Mouse (Mus musculus) layer of hippocampus, adult 18-20 months (tissue): ENCODE measurements around the gene Dpm3. TPM values are rescaled to one million over a fixed set of nuclear protein-coding genes. Genes with fewer than 3 reads are reported as not detected.

Experiments used
- DNase-seq, 2 experiments: peaks; one replicate each; pipeline ENCODE4 v3.0.0; 2022; ENCODE audit warnings: low spot score in 2 of 2
- total RNA-seq, 2 experiments: library from RNA; stranded (reverse); gene quantifications; 2 replicates each; pipeline ENCODE4 v1.2.3; 2021

The Dpm3 gene
- total RNA-seq, 2 experiments from 2014 or later = 64.2 to 66.9 TPM

- DNase-seq = peak; percentile 79 to 90
These were observed 7.3 kb downstream of the Dpm3 start for GRCm38 (mm10) chr3:89266439-89266893.

- no peak for DNase-seq
These were observed 9.8 kb downstream of the Dpm3 start for GRCm38 (mm10) chr3:89268916-89269315.

GRCm38 (mm10) chr3:89270051-89270755 lies 11.0 kb downstream of the Dpm3 start, which contains the start of gene Slc50a1:
Gene Slc50a1, minus strand, starts transcription at chr3:89270570.
- DNase-seq = peak; percentile 84 to 88

DNA sequence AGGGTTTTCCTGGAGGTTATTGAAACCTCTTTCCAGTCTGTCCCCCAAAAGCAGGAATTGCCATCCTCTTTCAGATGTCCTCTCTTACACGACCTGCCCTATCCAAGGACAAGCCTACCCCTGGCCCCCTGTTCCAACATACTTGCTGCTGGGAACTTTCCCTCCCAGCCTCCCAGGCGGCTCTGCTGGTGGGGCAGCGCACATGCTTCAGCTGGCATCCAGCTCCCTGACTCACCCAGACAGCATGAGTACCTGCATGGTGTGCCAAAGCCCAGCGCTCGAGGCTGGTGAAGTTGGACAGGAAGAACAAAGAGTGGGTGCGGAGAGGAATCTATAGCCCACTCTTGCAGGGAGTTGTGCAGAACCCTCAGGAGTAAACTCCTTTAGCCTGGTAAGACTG lies 11.7 kb downstream of the Dpm3 start:
- DNase-seq = peak; percentile 72 to 78

DNA sequence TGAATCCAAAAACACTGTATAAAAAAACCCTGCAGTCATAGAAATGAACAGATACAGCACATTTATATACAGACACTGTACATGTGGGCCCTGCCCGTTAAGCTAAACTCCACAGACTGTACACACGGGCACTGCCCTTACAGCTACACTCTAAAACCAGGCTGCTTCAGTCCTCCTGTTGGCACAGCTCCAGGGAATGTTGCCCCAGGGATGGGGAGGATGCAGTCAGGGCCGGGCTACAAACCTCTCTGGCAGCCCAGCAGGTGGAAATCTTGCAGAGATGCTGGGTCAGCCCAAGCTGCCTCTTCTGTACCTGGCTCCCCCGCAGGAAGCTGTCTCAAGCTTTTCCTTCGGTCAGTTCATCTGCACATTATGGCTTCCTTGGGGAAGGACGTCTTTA lies 12.6 kb downstream of the Dpm3 start:
- no peak for DNase-seq

GRCm38 (mm10) chr3:89276061-89276460 lies 16.9 kb downstream of the Dpm3 start:
- DNase-seq = no peak

DNA sequence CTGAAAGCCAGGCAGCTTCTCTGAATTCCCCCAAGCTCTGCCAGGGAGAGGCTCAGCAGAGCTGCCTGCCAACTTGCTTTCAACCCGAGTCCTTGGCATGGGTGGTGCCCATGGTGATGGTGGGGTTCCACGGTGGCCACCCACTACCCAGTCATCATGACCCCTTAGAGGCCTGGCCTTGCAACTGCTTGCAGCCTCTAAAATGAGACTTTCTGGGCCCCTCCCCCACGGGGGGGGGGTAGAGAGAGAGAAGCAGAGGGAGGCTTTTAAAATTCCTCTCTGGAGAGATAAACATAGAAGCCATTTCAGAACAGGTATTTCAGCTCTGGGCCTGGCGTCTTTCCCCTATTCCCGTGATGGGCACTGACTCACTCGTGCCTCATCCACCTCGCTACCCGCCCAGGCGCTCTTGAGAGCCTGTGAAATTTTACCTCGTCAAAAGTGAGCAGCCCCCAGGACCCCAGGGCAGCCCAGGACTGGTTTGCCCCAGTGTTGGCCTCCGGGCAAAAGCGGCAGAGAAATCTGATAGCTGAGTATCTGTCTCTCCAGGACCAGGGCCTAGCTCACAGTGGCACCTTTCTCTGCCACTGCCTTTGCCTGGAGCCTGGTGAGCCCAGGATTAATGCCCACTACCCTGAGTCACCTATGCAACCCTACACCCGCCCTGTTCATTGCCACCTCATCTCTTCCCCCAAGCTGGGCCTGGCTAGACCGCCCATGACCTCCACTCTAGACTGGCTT lies 18.3 kb downstream of the Dpm3 start:
- DNase-seq = peak in 1 of 2 experiments; percentile 34

- no peak for DNase-seq
These were observed 18.9 kb downstream of the Dpm3 start for GRCm38 (mm10) chr3:89278107-89278506.

- DNase-seq = no peak
These were observed 19.5 kb downstream of the Dpm3 start for GRCm38 (mm10) chr3:89278643-89279042.

DNA sequence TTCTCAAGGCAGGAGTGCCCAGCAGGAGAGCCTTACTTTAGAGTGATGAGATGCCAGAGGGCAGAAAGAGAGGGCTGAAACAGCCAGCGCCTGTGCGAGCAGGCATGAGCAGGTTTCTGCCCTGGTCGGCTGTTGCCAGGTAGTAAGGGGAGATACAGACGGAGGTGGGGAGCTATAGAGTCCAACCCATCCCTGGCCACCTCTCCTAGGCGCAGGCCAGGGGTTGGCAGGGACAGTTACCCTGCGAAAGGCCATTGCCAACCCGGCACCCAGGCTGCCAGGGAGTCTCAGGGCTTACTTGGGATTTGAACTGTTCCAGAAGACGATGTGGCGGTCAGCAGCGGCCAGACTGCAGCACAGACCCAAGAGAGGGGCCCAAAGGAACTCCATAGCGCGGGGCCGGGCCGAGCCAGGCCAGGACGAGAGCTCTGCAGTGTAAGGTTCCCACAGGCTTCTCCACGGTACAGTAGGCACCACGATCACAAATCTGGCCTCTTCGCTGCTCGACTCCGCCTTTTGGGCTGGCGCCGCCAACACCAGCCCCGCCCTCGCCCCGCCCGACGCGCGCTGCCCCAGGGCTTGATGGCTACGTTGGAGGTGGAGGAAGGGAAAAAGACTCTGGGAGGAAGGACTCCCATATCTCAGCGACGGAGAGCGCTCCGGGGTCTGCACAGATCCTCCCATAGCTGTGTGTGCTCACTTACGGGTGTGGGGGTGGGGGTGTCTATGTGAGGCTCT lies 20.2 kb downstream of the Dpm3 start:
- peak; percentile 81 to 92 for DNase-seq

DNA sequence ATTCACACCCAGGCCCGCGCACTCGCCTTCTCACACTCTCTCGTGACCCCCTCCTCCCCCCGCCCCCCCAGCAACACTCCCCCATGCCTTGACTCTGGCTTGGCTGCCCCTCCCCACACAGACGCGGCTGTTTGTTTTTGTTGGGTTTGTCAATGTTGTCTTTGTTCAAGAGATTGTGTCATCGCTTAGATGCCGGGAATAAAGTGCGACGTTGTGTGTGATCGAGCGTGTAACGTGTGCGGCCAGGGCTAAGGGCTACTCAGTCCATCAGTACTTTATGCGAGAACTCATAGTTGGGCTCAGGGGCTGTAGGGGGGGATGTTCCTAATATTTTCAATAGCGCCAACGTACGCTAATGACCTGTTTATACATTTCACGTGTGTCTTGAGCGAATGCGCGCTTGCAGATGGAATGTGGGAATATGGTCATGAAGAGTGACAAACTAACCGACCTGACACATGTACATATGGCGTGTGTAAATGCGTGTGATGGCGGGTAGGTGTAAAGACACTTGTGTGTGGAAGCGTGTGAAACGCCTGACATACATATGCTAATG lies 21.0 kb downstream of the Dpm3 start:
- peak in 1 of 2 experiments; percentile 72 for DNase-seq

GRCm38 (mm10) chr3:89280606-89281511 lies 21.7 kb downstream of the Dpm3 start, which contains the start of gene Efna1:
Gene Efna1, minus strand, starts transcription at chr3:89281142.
- peak; percentile 48 to 58 for DNase-seq

DNA sequence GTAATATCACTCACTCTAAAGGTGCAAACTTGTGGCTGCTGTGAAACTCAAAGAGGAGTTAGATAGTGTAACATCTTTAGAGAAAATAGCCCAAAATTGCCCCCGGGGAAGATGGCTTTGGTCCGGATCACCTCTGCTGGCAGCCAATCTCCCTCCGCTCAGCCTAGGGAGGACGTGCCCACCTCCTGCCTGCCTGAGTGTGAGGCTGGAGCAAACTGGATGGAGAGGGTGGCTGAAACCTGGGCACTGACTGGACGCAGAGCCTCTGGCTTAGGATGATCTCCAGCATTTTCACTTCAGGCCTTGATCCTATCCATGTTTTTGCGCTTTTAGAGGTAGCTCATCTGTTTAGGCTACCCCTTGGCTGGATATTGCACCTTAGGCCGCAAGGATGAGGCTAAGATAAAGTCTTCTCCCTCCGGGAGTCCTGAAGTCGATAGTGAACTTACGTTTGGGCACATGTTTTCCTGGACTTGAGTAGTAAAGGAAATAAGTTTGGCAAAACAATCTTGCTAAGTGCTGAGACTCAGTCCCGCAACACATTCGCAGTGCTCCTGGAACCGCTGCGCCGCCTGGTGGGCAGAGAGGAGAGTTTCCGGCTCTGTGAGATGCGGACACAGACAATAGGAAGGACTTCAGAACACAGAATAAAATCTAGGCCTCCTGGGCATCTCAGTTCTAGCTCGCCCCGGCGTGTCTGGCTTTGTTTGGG lies 22.6 kb downstream of the Dpm3 start:
- peak; percentile 68 to 87 for DNase-seq

DNA sequence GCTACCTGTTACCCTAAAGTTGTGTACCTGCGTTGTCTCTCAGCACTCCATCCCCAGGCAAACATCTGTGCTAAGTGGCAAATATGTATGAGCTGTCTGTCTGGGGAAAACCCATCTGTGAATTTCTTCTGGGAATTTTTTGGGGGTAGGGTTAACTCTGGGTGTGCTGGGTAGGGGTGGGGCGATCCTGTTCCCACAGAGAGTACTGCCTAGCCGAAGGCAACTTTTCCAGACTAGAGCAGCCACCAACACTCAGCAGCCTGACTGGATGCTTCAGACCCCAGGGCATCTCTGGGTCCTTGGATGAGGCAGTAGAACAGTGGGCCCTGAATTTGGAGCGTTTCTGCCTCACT lies 23.1 kb downstream of the Dpm3 start:
- DNase-seq = no peak

DNA sequence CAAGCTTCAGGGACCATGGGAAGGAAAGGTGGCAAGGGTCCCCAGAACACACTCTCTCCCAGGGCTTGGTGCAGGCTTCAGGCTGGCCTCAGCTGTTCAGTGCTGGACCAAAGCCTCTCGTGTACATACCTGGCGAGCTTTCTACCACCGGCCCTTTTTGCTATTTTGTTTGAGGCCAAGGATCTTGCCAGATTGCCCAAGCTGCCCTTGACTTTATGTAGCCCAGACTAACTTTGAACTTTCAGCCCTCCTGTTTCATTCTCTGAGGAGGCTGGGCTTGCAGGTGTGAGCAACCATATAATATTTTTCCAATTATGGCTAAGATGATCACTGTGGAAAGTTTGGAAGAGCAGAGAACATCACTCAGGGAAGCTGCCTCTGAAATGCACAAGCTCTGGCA lies 25.1 kb downstream of the Dpm3 start:
- no peak for DNase-seq

- DNase-seq = no peak
These were observed 26.4 kb downstream of the Dpm3 start for GRCm38 (mm10) chr3:89285526-89285925.

DNA sequence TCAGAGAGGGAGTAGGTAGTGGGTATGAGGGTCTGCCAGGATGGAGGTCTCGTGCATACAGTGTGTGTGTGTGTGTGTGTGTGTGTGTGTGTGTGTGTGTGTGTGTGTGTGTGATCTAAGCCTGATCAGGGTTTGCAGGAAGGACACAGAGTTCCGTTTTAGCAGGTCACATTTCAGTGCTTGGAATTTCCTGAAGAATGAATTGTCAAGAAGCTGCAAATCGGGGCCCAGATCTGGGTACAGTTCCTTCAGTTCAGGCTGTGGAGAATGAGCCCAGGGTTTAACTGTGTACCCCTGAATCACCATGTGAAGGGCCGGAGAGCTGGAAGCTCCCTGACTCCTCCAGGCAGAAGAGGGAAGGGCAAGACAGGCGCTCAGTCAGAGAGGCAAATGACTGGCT lies 28.1 kb downstream of the Dpm3 start:
- no peak for DNase-seq

GRCm38 (mm10) chr3:89288503-89288928 lies 29.4 kb downstream of the Dpm3 start:
- no peak for DNase-seq

DNA sequence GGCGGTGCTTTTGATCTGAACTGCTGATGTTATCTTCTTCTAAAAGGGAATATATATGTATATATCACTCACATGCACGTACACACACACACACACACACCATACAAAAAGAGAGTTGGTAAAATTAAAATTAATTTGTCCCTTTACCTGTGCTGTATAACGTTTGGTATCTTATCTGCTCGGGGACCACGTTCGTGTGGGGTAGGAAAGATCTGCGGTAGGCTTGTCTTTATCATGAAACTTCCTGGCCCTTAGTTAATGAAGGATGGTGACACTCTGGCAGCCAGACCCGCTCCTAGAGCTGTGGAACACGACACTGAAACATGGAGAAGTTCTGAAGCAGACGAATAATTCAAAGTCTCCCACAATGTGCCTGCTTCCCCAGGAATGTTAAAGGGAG lies 32.7 kb downstream of the Dpm3 start:
- DNase-seq = no peak

- no peak for DNase-seq
These were observed 33.1 kb downstream of the Dpm3 start for GRCm38 (mm10) chr3:89292303-89292702.
